Mouse (Mus musculus): ENCODE results near the gene Mcm2. TPM values are rescaled to one million over a fixed set of nuclear protein-coding genes. Genes with fewer than 3 reads are reported as not detected.

Mcm2 gene
- polyA plus RNA-seq, 1 experiment from 2014 or later = 24.2 TPM

DNA sequence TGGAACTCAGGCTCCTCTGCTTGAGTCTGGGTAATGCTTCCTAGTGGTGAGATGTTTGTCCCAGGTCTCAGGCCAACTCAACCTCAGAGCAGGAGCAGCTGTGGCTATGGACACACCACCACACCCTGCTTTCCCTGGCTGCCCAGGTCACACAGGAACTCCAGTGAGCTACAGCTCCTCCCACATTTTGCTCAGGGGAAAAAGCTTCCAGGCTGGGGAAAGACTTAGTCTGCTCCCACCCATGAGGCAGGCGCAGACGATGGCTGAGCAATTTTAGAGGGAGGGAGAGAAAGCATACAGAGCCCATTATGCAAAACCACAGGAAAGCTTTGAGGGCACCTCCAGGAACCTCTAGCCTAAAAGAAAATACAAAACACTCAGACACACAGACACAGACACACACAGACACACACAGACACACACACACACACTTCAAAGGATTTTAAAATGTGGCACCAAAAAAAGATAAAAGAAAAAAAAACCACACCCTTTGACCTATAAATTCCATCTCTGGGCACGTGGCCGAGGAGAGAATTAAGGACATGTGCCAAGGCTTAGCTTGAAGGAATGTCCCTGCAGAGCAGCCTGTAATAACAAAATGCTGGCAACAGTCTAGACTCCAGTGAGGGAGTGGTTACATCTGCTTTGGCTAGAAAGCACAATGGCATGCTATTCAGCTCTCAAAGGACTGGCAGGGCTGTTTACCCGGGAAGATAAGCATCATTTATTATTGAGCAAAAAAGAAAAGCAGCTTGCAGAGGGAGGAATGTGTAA, 26.1 kb upstream of the Mcm2 start:
- Histone ChIP-seq H3K4me1 (replicated peaks; ENCODE audit: control insufficient read depth, insufficient read depth) (peaks cover 16% of the 10 kb centered on the region), H3K27ac (replicated peaks) (peak overlapping the region; percentile 79), H3K27me3 (ENCODE audit: control insufficient read depth, insufficient read depth, low read length) (no peaks in the 10 kb centered on the region), H3K4me3 (ENCODE audit: low read depth, low read length) (no peak overlapping the region), H3K36me3 (ENCODE audit: control insufficient read depth, insufficient read depth, low read length) (no peaks in the 10 kb centered on the region), H3K9me3 (ENCODE audit: control insufficient read depth, low read length) (no peaks in the 10 kb centered on the region), H3K9ac (ENCODE audit: low read length) (no peak overlapping the region), H3K4me2 (replicated peaks; ENCODE audit: low read depth) (no peak overlapping the region)
- ATAC-seq (ENCODE audit: low FRiP score, low TSS enrichment) (peak; percentile 81), DNase-seq (ENCODE audit: low spot score) (peak; percentile 49)
- WGBS = 2% methylated on average over 5 of the region's 5 CpGs
- TF ChIP-seq EP300 (optimal IDR thresholded peaks at IDR 0.05) = peak; percentile 86
- TF ChIP-seq CTCF (IDR thresholded peaks at IDR 0.05; ENCODE audit: low read depth) = no peak

DNA sequence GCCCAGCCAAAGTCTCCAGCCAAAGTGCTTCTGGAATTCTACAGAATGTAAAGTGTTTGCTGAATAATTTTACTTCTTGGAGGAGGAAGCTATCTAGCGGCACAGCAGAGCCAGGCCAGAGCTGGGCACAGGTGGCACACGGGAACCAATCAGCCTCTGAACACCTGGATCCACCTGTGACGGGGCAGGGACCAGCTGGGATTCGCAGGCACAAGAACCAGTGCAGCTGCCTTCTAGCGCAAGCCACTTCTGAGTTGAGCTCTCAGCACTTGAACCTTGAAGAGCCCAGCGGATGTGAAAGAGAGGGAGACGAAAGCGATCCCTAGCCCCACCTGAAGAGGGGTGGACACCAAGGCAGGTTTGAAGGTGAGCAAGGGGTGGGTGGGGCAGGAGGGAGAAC, 20.2 kb upstream of the Mcm2 start:
- WGBS = 84% methylated on average over 8 of the region's 8 CpGs
- DNase-seq (ENCODE audit: low spot score) = no peak

GRCm38 (mm10) chr6:88916153-88916552, 17.6 kb upstream of the Mcm2 start:
- no peaks in the 10 kb centered on the region for H3K4me1 ChIP-seq (replicated peaks; ENCODE audit: control insufficient read depth, insufficient read depth)
- 56% methylated on average over 1 of the region's 1 CpGs for WGBS
- peak; percentile 39 for DNase-seq (ENCODE audit: low spot score)
- H3K9me3 ChIP-seq (ENCODE audit: control insufficient read depth, low read length) = no peaks in the 10 kb centered on the region
- H3K27ac ChIP-seq (replicated peaks) = no peak overlapping the region
- ATAC-seq (ENCODE audit: low FRiP score, low TSS enrichment) = peak; percentile 25; the same call in 1 of the 2 replicates
- no peak overlapping the region for H3K9ac ChIP-seq (ENCODE audit: low read length)
- TF ChIP-seq EP300 (optimal IDR thresholded peaks at IDR 0.05) (no peak), CTCF (IDR thresholded peaks at IDR 0.05; ENCODE audit: low read depth) (peak; percentile 87)
- no peak overlapping the region for H3K4me3 ChIP-seq (ENCODE audit: low read depth, low read length)
- H3K27me3 ChIP-seq (ENCODE audit: control insufficient read depth, insufficient read depth, low read length) = no peaks in the 10 kb centered on the region
- H3K36me3 ChIP-seq (ENCODE audit: control insufficient read depth, insufficient read depth, low read length) = 0 out of 2 replicates have a peak, but pooled peaks cover 4% of the 10 kb centered on the region
- H3K4me2 ChIP-seq (replicated peaks; ENCODE audit: low read depth) = no peak overlapping the region

More for the DNA sequence above, 20.2 kb upstream of the Mcm2 start:
- H3K36me3 ChIP-seq (ENCODE audit: control insufficient read depth, insufficient read depth, low read length) = no peaks in the 10 kb centered on the region
- no peaks in the 10 kb centered on the region for H3K9me3 ChIP-seq (ENCODE audit: control insufficient read depth, low read length)
- TF ChIP-seq EP300 (optimal IDR thresholded peaks at IDR 0.05) (no peak), CTCF (IDR thresholded peaks at IDR 0.05; ENCODE audit: low read depth) (no peak)
- H3K9ac ChIP-seq (ENCODE audit: low read length) = no peak overlapping the region
- ATAC-seq (ENCODE audit: low FRiP score, low TSS enrichment) = no peak
- no peak overlapping the region for H3K4me2 ChIP-seq (replicated peaks; ENCODE audit: low read depth)
- H3K27me3 ChIP-seq (ENCODE audit: control insufficient read depth, insufficient read depth, low read length) = no peaks in the 10 kb centered on the region
- no peak overlapping the region for H3K27ac ChIP-seq (replicated peaks)
- H3K4me1 ChIP-seq (replicated peaks; ENCODE audit: control insufficient read depth, insufficient read depth) = no peaks in the 10 kb centered on the region; the same call in 1 of the 2 replicates
- no peak overlapping the region for H3K4me3 ChIP-seq (ENCODE audit: low read depth, low read length)

DNA sequence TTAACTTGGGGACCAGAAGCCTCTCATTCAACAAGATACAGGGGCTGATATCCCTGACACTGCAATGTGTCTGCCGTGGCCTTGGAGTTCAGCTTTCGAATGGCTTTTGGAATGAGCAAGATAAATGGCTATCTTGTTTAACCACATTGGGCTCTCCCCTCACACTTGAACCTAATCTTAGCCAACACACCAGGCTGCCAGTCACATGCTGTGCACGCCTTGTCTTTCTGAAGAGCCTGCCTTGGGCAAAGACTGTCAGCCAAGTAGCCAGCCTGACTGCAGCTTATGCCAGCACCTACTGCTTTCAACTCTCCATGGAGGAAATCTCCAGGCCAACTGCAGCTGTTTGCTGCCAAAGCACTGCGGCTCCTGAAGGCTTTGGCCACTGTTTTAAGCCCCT, 16.9 kb upstream of the Mcm2 start:
- ATAC-seq (ENCODE audit: low FRiP score, low TSS enrichment) (no peak), DNase-seq (ENCODE audit: low spot score) (no peak)
- Histone ChIP-seq H3K27ac (replicated peaks) (no peak overlapping the region), H3K36me3 (ENCODE audit: control insufficient read depth, insufficient read depth, low read length) (peaks cover 8% of the 10 kb centered on the region; the same call in 1 of the 2 replicates), H3K9me3 (ENCODE audit: control insufficient read depth, low read length) (no peaks in the 10 kb centered on the region), H3K4me1 (replicated peaks; ENCODE audit: control insufficient read depth, insufficient read depth) (no peaks in the 10 kb centered on the region), H3K9ac (ENCODE audit: low read length) (no peak overlapping the region), H3K27me3 (ENCODE audit: control insufficient read depth, insufficient read depth, low read length) (no peaks in the 10 kb centered on the region), H3K4me2 (replicated peaks; ENCODE audit: low read depth) (no peak overlapping the region), H3K4me3 (ENCODE audit: low read depth, low read length) (no peak overlapping the region)
- 66% methylated on average over 4 of the region's 4 CpGs for WGBS
- TF ChIP-seq EP300 (optimal IDR thresholded peaks at IDR 0.05) (no peak), CTCF (IDR thresholded peaks at IDR 0.05; ENCODE audit: low read depth) (no peak)

DNA sequence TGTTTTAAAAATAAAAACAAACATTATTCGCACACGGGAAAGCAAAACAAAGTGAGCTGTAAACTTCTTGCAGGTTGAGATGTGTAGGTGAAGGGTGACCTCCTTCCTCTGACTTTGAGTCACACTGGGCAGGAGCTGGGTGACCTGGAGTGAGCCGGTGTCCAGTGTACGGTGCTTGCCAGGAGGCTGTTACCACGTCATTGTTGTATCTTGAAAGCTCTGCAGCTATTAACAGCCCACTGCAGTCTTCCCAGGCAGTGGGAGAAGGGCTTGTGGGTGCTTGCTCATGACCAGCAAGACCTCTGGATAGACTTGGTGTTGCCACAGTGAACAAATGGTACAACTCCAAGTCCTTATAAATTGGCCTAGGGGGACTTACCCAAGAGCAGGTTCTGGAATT, 16.2 kb upstream of the Mcm2 start:
- no peaks in the 10 kb centered on the region for H3K9me3 ChIP-seq (ENCODE audit: control insufficient read depth, low read length)
- no peak overlapping the region for H3K27ac ChIP-seq (replicated peaks)
- no peak overlapping the region for H3K4me2 ChIP-seq (replicated peaks; ENCODE audit: low read depth)
- ATAC-seq (ENCODE audit: low FRiP score, low TSS enrichment) (no peak), DNase-seq (ENCODE audit: low spot score) (no peak)
- WGBS = 63% methylated on average over 5 of the region's 5 CpGs
- no peaks in the 10 kb centered on the region for H3K4me1 ChIP-seq (replicated peaks; ENCODE audit: control insufficient read depth, insufficient read depth)
- no peak overlapping the region for H3K4me3 ChIP-seq (ENCODE audit: low read depth, low read length)
- no peak overlapping the region for H3K9ac ChIP-seq (ENCODE audit: low read length)
- no peak for TF ChIP-seq EP300 (optimal IDR thresholded peaks at IDR 0.05)
- TF ChIP-seq CTCF (IDR thresholded peaks at IDR 0.05; ENCODE audit: low read depth) = no peak
- H3K27me3 ChIP-seq (ENCODE audit: control insufficient read depth, insufficient read depth, low read length) = no peaks in the 10 kb centered on the region
- peaks cover 16% of the 10 kb centered on the region; the same call in 1 of the 2 replicates for H3K36me3 ChIP-seq (ENCODE audit: control insufficient read depth, insufficient read depth, low read length)

DNA sequence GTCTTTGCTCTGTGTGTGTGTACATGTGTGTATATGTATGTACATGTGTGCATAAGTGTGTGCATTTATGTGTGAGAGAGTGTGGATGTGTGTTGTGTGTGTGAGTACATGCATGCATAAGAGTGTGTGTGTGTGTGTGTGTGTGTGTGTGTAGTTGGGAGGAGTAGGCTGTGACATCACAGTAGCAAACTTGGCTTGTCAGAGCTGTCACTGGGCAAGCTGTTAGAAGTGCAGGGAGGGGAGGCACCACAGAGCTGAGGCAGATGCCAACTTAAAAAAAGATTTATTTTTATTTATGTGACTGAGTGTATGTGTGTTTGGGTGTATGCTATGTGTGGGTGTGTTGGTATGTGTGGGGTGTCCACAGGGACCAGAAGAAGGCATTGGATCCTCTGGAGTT, 14.9 kb upstream of the Mcm2 start:
- no peak for DNase-seq (ENCODE audit: low spot score)
- Histone ChIP-seq H3K27ac (replicated peaks) (no peak overlapping the region), H3K27me3 (ENCODE audit: control insufficient read depth, insufficient read depth, low read length) (no peaks in the 10 kb centered on the region), H3K9ac (ENCODE audit: low read length) (no peak overlapping the region), H3K36me3 (ENCODE audit: control insufficient read depth, insufficient read depth, low read length) (peaks cover 22% of the 10 kb centered on the region; the same call in 1 of the 2 replicates), H3K4me1 (replicated peaks; ENCODE audit: control insufficient read depth, insufficient read depth) (no peaks in the 10 kb centered on the region), H3K9me3 (ENCODE audit: control insufficient read depth, low read length) (no peaks in the 10 kb centered on the region), H3K4me2 (replicated peaks; ENCODE audit: low read depth) (no peak overlapping the region), H3K4me3 (ENCODE audit: low read depth, low read length) (no peak overlapping the region)
- no peak for ATAC-seq (ENCODE audit: low FRiP score, low TSS enrichment)
- TF ChIP-seq CTCF (IDR thresholded peaks at IDR 0.05; ENCODE audit: low read depth) = no peak
- TF ChIP-seq EP300 (optimal IDR thresholded peaks at IDR 0.05) = no peak

Data from stomach, postnatal 0 days (tissue).